Mouse (Mus musculus): ENCODE data around the gene Olfr488. TPM values are rescaled to one million over a fixed set of nuclear protein-coding genes. Genes with fewer than 3 reads are reported as not detected.
"Not testable (repeated sequence)": the region's sequence is repeated elsewhere in the genome, so short reads cannot be mapped to it uniquely, and the experiment has no call there.

Olfr488 gene
- total and polyA plus RNA-seq, 3 experiments = not detected

DNA sequence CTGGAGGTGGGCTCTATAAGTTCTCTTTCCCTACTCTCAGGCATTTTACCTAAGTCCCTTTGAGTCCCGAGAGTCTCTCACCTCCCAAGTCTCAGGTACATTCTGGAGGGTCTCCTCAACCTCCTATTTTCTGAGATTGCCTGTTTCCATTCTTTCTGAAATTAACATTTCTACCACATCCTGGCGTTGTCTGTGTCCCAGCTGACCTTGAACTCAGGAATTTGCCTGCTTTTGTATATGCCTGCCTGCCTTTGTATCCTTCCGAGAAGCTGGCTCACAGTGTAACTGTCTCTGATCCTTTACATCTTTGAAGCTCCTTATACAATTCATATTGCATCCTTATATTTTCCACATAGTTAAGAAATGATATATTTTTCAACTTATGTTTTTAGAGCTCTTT is 24.6 kb downstream of the Olfr488 start:
- DNase-seq (ENCODE audit: low read depth, low spot score) = no peak
- H3K79me2 ChIP-seq (ENCODE audit: control insufficient read depth, insufficient read depth, low read length, poor library complexity) = no peaks in the 10 kb centered on the region
- no peak overlapping the region for H3K9ac ChIP-seq (ENCODE audit: control insufficient read depth, low read depth, low read length, poor library complexity, severe bottlenecking)
- no peak for TF ChIP-seq NELFE (IDR thresholded peaks at IDR 0.05; ENCODE audit: low read depth, low read length)
- no peak for TF ChIP-seq USF2 (IDR thresholded peaks at IDR 0.05; ENCODE audit: borderline replicate concordance in 1 of 2, insufficient read depth in 1 of 2, low read depth in 1 of 2, low read length in 2 of 2)
- TF ChIP-seq MXI1 (IDR thresholded peaks at IDR 0.05; ENCODE audit: low read depth, low read length) = no peak
- TF ChIP-seq ZMIZ1 (IDR thresholded peaks at IDR 0.05; ENCODE audit: low read depth, low read length) = no peak
- H3K27ac ChIP-seq (ENCODE audit: control insufficient read depth, low read depth, low read length) = no peak overlapping the region
- no peaks in the 10 kb centered on the region for H3K27me3 ChIP-seq (ENCODE audit: control insufficient read depth in 1 of 2, insufficient read depth in 2 of 2, low read length in 2 of 2)
- H3K36me3 ChIP-seq (ENCODE audit: control insufficient read depth in 1 of 2, insufficient read depth in 2 of 2, low read length in 2 of 2) = no peaks in the 10 kb centered on the region
- no peaks in the 10 kb centered on the region for H3K9me3 ChIP-seq (replicated peaks; ENCODE audit: insufficient read depth, low read length)
- H3K4me3 ChIP-seq (ENCODE audit: control insufficient read depth in 1 of 2, insufficient read depth in 1 of 2, low read depth in 2 of 2, low read length in 2 of 2) = no peak overlapping the region
- no peaks in the 10 kb centered on the region for H3K4me1 ChIP-seq (ENCODE audit: control insufficient read depth in 1 of 2, insufficient read depth in 2 of 2, low read length in 2 of 2)

DNA sequence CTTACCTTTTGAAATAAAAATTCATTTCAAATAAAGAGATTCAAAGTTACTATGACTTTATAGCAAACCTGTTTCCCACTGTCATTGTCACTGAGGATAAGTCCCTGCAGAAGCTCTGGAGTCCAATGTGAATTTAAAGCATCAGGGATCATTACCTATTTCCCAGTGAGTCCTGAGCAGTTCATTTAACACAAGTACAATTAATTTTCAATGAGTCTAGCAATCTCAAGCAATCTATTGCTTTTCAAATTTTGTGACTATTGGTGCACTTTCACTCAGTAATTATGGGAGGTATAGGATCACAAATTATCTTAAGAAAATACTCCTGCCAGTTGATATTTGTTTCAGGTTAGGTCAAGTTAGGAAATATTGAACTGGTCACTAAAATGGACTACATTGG is 43.6 kb downstream of the Olfr488 start, which contains the start of gene Olfr487:
Gene Olfr487 (minus strand): TSS at position 101 of the 400 bp plus-strand sequence.
- not testable (repeated sequence) for H3K9me3 ChIP-seq (replicated peaks; ENCODE audit: insufficient read depth, low read length); H3K79me2 ChIP-seq (ENCODE audit: control insufficient read depth, insufficient read depth, low read length, poor library complexity); H3K27ac ChIP-seq (ENCODE audit: control insufficient read depth, low read depth, low read length); H3K27me3 ChIP-seq (ENCODE audit: control insufficient read depth in 1 of 2, insufficient read depth in 2 of 2, low read length in 2 of 2); DNase-seq (ENCODE audit: low read depth, low spot score); H3K4me3 ChIP-seq (ENCODE audit: control insufficient read depth in 1 of 2, insufficient read depth in 1 of 2, low read depth in 2 of 2, low read length in 2 of 2); H3K4me1 ChIP-seq (ENCODE audit: control insufficient read depth in 1 of 2, insufficient read depth in 2 of 2, low read length in 2 of 2); H3K36me3 ChIP-seq (ENCODE audit: control insufficient read depth in 1 of 2, insufficient read depth in 2 of 2, low read length in 2 of 2); H3K9ac ChIP-seq (ENCODE audit: control insufficient read depth, low read depth, low read length, poor library complexity, severe bottlenecking)

Other genes starting within 250 kb of the Olfr488 start
- gene Olfr478, start 224.4 kb downstream of the Olfr488 start, total RNA-seq (2012; rRNA removed) = not detected in 2 replicates
- not detected for gene Olfr478, start 224.4 kb downstream of the Olfr488 start, polyA plus RNA-seq (2012; ENCODE audit: insufficient read depth in 1 of 2, insufficient read length in 2 of 2, low read depth in 1 of 2, low replicate concordance in 2 of 2, missing spikeins in 1 of 2)
- not detected in 2 replicates for gene Olfr479, start 207.7 kb downstream of the Olfr488 start, total RNA-seq (2012; rRNA removed)
- not detected for gene Olfr479, start 207.7 kb downstream of the Olfr488 start, polyA plus RNA-seq (2012; ENCODE audit: insufficient read depth in 1 of 2, insufficient read length in 2 of 2, low read depth in 1 of 2, low replicate concordance in 2 of 2, missing spikeins in 1 of 2)
- gene Olfr480, start 191.0 kb downstream of the Olfr488 start, total RNA-seq (2012; rRNA removed) = not detected in 2 replicates
- gene Olfr480, start 191.0 kb downstream of the Olfr488 start, polyA plus RNA-seq (2012; ENCODE audit: insufficient read depth in 1 of 2, insufficient read length in 2 of 2, low read depth in 1 of 2, low replicate concordance in 2 of 2, missing spikeins in 1 of 2) = not detected
- gene Olfr481, start 178.5 kb downstream of the Olfr488 start, total RNA-seq (2012; rRNA removed) = not detected in 2 replicates
- not detected for gene Olfr481, start 178.5 kb downstream of the Olfr488 start, polyA plus RNA-seq (2012; ENCODE audit: insufficient read depth in 1 of 2, insufficient read length in 2 of 2, low read depth in 1 of 2, low replicate concordance in 2 of 2, missing spikeins in 1 of 2)
- gene Olfr482, start 160.8 kb downstream of the Olfr488 start, total RNA-seq (2012; rRNA removed) = not detected in 2 replicates
- gene Olfr482, start 160.8 kb downstream of the Olfr488 start, polyA plus RNA-seq (2012; ENCODE audit: insufficient read depth in 1 of 2, insufficient read length in 2 of 2, low read depth in 1 of 2, low replicate concordance in 2 of 2, missing spikeins in 1 of 2) = not detected
- gene Olfr483, start 157.5 kb downstream of the Olfr488 start, total RNA-seq (2012; rRNA removed) = not detected in 2 replicates
- not detected for gene Olfr483, start 157.5 kb downstream of the Olfr488 start, polyA plus RNA-seq (2012; ENCODE audit: insufficient read depth in 1 of 2, insufficient read length in 2 of 2, low read depth in 1 of 2, low replicate concordance in 2 of 2, missing spikeins in 1 of 2)
- not detected in 2 replicates for gene Olfr484, start 130.9 kb downstream of the Olfr488 start, total RNA-seq (2012; rRNA removed)
- gene Olfr484, start 130.9 kb downstream of the Olfr488 start, polyA plus RNA-seq (2012; ENCODE audit: insufficient read depth in 1 of 2, insufficient read length in 2 of 2, low read depth in 1 of 2, low replicate concordance in 2 of 2, missing spikeins in 1 of 2) = not detected
- not detected in 2 replicates for gene Olfr485, start 98.5 kb downstream of the Olfr488 start, total RNA-seq (2012; rRNA removed)
- gene Olfr485, start 98.5 kb downstream of the Olfr488 start, polyA plus RNA-seq (2012; ENCODE audit: insufficient read depth in 1 of 2, insufficient read length in 2 of 2, low read depth in 1 of 2, low replicate concordance in 2 of 2, missing spikeins in 1 of 2) = not detected
- not detected in 2 replicates for gene Olfr486, start 85.6 kb downstream of the Olfr488 start, total RNA-seq (2012; rRNA removed)
- not detected for gene Olfr486, start 85.6 kb downstream of the Olfr488 start, polyA plus RNA-seq (2012; ENCODE audit: insufficient read depth in 1 of 2, insufficient read length in 2 of 2, low read depth in 1 of 2, low replicate concordance in 2 of 2, missing spikeins in 1 of 2)
- gene Olfr487, start 43.7 kb downstream of the Olfr488 start, total RNA-seq (2012; rRNA removed) = not detected in 2 replicates
- gene Olfr487, start 43.7 kb downstream of the Olfr488 start, polyA plus RNA-seq (2012; ENCODE audit: insufficient read depth in 1 of 2, insufficient read length in 2 of 2, low read depth in 1 of 2, low replicate concordance in 2 of 2, missing spikeins in 1 of 2) = not detected
- gene Olfr490, start 30.6 kb upstream of the Olfr488 start, total RNA-seq (2012; rRNA removed) = not detected in 2 replicates
- not detected for gene Olfr490, start 30.6 kb upstream of the Olfr488 start, polyA plus RNA-seq (2012; ENCODE audit: insufficient read depth in 1 of 2, insufficient read length in 2 of 2, low read depth in 1 of 2, low replicate concordance in 2 of 2, missing spikeins in 1 of 2)
- not detected in 2 replicates for gene Olfr491, start 55.1 kb upstream of the Olfr488 start, total RNA-seq (2012; rRNA removed)
- gene Olfr491, start 55.1 kb upstream of the Olfr488 start, polyA plus RNA-seq (2012; ENCODE audit: insufficient read depth in 1 of 2, insufficient read length in 2 of 2, low read depth in 1 of 2, low replicate concordance in 2 of 2, missing spikeins in 1 of 2) = not detected
- not detected in 2 replicates for gene Olfr492, start 65.3 kb upstream of the Olfr488 start, total RNA-seq (2012; rRNA removed)
- gene Olfr492, start 65.3 kb upstream of the Olfr488 start, polyA plus RNA-seq (2012; ENCODE audit: insufficient read depth in 1 of 2, insufficient read length in 2 of 2, low read depth in 1 of 2, low replicate concordance in 2 of 2, missing spikeins in 1 of 2) = not detected
- not detected in 2 replicates for gene Olfr493, start 88.6 kb upstream of the Olfr488 start, total RNA-seq (2012; rRNA removed)
- gene Olfr493, start 88.6 kb upstream of the Olfr488 start, polyA plus RNA-seq (2012; ENCODE audit: insufficient read depth in 1 of 2, insufficient read length in 2 of 2, low read depth in 1 of 2, low replicate concordance in 2 of 2, missing spikeins in 1 of 2) = not detected
- not detected in 2 replicates for gene Olfr494, start 107.0 kb upstream of the Olfr488 start, total RNA-seq (2012; rRNA removed)
- not detected for gene Olfr494, start 107.0 kb upstream of the Olfr488 start, polyA plus RNA-seq (2012; ENCODE audit: insufficient read depth in 1 of 2, insufficient read length in 2 of 2, low read depth in 1 of 2, low replicate concordance in 2 of 2, missing spikeins in 1 of 2)
- gene Olfr495, start 134.8 kb upstream of the Olfr488 start, total RNA-seq (2012; rRNA removed) = not detected in 2 replicates
- gene Olfr495, start 134.8 kb upstream of the Olfr488 start, polyA plus RNA-seq (2012; ENCODE audit: insufficient read depth in 1 of 2, insufficient read length in 2 of 2, low read depth in 1 of 2, low replicate concordance in 2 of 2, missing spikeins in 1 of 2) = not detected
- not detected in 2 replicates for gene Olfr497, start 162.1 kb upstream of the Olfr488 start, total RNA-seq (2012; rRNA removed)
- gene Olfr497, start 162.1 kb upstream of the Olfr488 start, polyA plus RNA-seq (2012; ENCODE audit: insufficient read depth in 1 of 2, insufficient read length in 2 of 2, low read depth in 1 of 2, low replicate concordance in 2 of 2, missing spikeins in 1 of 2) = not detected
- gene Olfr498, start 207.0 kb upstream of the Olfr488 start, total RNA-seq (2012; rRNA removed) = not detected in 2 replicates
- not detected for gene Olfr498, start 207.0 kb upstream of the Olfr488 start, polyA plus RNA-seq (2012; ENCODE audit: insufficient read depth in 1 of 2, insufficient read length in 2 of 2, low read depth in 1 of 2, low replicate concordance in 2 of 2, missing spikeins in 1 of 2)